Mouse (Mus musculus): Measurements from ENCODE around the gene Snx3.
A peak's percentile ranks its signal among the peaks of the same experiment; 100 is the strongest.

Gene Snx3

GRCm38 (mm10) chr10:42511184-42512135, 9.6 kb downstream of the Snx3 start:
- DNase-seq = no peak

GRCm38 (mm10) chr10:42514125-42514524, 12.3 kb downstream of the Snx3 start:
- DNase-seq = no peak

GRCm38 (mm10) chr10:42518363-42518762, 16.5 kb downstream of the Snx3 start:
- no peak for DNase-seq

- no peak for DNase-seq
Observed at GRCm38 (mm10) chr10:42521315-42521981, 19.6 kb downstream of the Snx3 start.

GRCm38 (mm10) chr10:42522912-42523311, 21.1 kb downstream of the Snx3 start:
- DNase-seq = peak; percentile 47

- DNase-seq = no peak
Observed at GRCm38 (mm10) chr10:42523556-42524162, 21.8 kb downstream of the Snx3 start.

- DNase-seq = no peak
Observed at GRCm38 (mm10) chr10:42525682-42526081, 23.9 kb downstream of the Snx3 start.

GRCm38 (mm10) chr10:42533836-42534453, 32.1 kb downstream of the Snx3 start:
- no peak for DNase-seq

- DNase-seq = no peak
Observed at GRCm38 (mm10) chr10:42537571-42538316, 35.9 kb downstream of the Snx3 start.

- no peak for DNase-seq
Observed at GRCm38 (mm10) chr10:42545707-42546503, 44.1 kb downstream of the Snx3 start.

GRCm38 (mm10) chr10:42546507-42546906, 44.7 kb downstream of the Snx3 start:
- DNase-seq = no peak

- no peak for DNase-seq
Observed at GRCm38 (mm10) chr10:42559581-42560200, 57.9 kb downstream of the Snx3 start.

- peak; percentile 21 for DNase-seq
Observed at GRCm38 (mm10) chr10:42562272-42562671, 60.4 kb downstream of the Snx3 start.

GRCm38 (mm10) chr10:42572567-42572966, 70.7 kb downstream of the Snx3 start:
- DNase-seq = no peak

- DNase-seq = no peak
Observed at GRCm38 (mm10) chr10:42572971-42573370, 71.1 kb downstream of the Snx3 start.

- DNase-seq = no peak
Observed at GRCm38 (mm10) chr10:42574639-42575038, 72.8 kb downstream of the Snx3 start.

GRCm38 (mm10) chr10:42577525-42578280, 75.9 kb downstream of the Snx3 start:
- DNase-seq = no peak

GRCm38 (mm10) chr10:42578281-42578675, 76.4 kb downstream of the Snx3 start:
- DNase-seq = no peak

GRCm38 (mm10) chr10:42578698-42579474, 77.1 kb downstream of the Snx3 start:
- DNase-seq = no peak
